Mouse (Mus musculus) testis, adult 2 months (tissue): ENCODE measurements around the gene BC005537.

ENCODE experiments used
- CTCF ChIP-seq: fragments of 200-500 bp; IDR thresholded peaks from 2 replicates; pipeline ENCODE4 v1.5.1; 2012; ENCODE audit warnings: low read depth, mild to moderate bottlenecking, inconsistent platforms, low read length, moderate library complexity; ENCODE audit not compliant: control insufficient read depth, insufficient read depth, insufficient replicate concordance
- POLR2A ChIP-seq: fragments of 200-500 bp; IDR thresholded peaks from 2 replicates; pipeline ENCODE4 v1.6.1; 2012; ENCODE audit warnings: low read depth, mild to moderate bottlenecking, inconsistent platforms, low read length, moderate library complexity; ENCODE audit not compliant: control insufficient read depth

GRCm38 (mm10) chr13:24792411-24793045 lies 8.9 kb upstream of the BC005537 start:
- no peak for TF ChIP-seq CTCF
- no peak for TF ChIP-seq POLR2A
